15 mouse cellular contexts compared by ENCODE assay signal in genomic region chr19:3335917-3336316, GRCm38 (mm10).
"Had no signal": no experiment of that assay in that cellular context is flagged by ENCODE, and none has a peak within 500 bp of the region (broad histone marks: within the 10 kb centered on the region; RNA-seq: fewer than 3 reads in every experiment).

No protein-coding gene starts in this region.

- H3K27me3 ChIP-seq: liver, embryonic 13.5 days; megakaryocyte, embryonic 14.5 days; midbrain, embryonic 13.5 days had no signal

- ATAC-seq: midbrain, embryonic 13.5 days; midbrain, embryonic 16.5 days had no signal

- H3K4me3 ChIP-seq: liver, embryonic 13.5 days; megakaryocyte, embryonic 14.5 days; midbrain, embryonic 10.5 days; midbrain, embryonic 13.5 days; myocyte had no signal

- H3K9ac ChIP-seq: liver, embryonic 13.5 days; lung, embryonic 14.5 days; midbrain, embryonic 13.5 days had no signal

- H3K27ac ChIP-seq: liver, embryonic 13.5 days; midbrain, embryonic 10.5 days; midbrain, embryonic 13.5 days had no signal

- H3K36me3 ChIP-seq: liver, embryonic 13.5 days; midbrain, embryonic 10.5 days; midbrain, embryonic 13.5 days had no signal

- H3K4me2 ChIP-seq: liver, embryonic 13.5 days; lung, embryonic 14.5 days; midbrain, embryonic 13.5 days had no signal

- DNase-seq: kidney, adult 9 months; kidney, postnatal 14 days; kidney, postnatal 4 days; layer of hippocampus, adult 9-11 months; liver, embryonic 13.5 days; lung, embryonic 14.5 days; lung, postnatal 10 days; lung, postnatal 36 days; thymus, adult 18-20 months; thymus, postnatal 36 days had no signal

- H3K9me3 ChIP-seq: liver, embryonic 13.5 days; midbrain, embryonic 10.5 days; midbrain, embryonic 13.5 days had no signal
